Mouse (Mus musculus): ENCODE data around the gene Hoxb5.
A peak's percentile ranks its signal among the peaks of the same experiment; 100 is the strongest.

Hoxb5 gene

DNA sequence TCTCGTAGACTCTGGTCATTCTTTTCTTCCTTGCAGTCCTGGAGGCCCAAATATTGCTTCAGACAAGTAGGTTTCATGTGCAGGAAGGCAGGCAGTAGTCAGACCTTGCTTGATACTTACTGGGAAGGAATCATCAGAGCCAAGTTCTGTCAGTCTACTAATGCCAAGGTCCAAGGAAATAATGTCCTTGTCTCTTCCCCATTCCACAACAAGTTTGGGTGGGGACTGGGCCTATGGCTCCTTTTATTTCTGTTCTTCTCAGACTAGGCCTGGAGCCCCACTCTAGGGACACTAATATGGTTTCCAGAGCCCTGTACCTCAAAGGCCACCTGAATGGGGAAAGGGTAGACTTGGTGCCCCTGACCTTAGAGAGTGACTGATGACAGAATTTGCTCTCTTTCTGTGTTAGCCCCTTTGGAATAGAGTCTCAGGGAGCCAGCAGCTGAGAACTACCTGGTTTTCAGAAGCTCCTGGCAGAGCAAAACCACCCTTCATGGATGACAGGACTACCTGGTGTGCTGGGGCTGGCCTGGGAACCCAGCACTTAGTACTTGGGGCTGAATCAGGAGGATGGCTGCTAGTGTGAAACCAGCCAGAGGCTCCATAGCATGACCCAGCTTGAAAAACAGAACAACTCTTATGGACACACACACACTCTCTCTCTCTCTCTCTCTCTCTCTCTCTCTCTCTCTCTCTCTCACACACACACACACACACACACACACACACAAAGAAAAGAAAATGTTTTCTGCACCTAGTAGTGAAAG is 14.5 kb upstream of the Hoxb5 start:
- no peak for DNase-seq

DNA sequence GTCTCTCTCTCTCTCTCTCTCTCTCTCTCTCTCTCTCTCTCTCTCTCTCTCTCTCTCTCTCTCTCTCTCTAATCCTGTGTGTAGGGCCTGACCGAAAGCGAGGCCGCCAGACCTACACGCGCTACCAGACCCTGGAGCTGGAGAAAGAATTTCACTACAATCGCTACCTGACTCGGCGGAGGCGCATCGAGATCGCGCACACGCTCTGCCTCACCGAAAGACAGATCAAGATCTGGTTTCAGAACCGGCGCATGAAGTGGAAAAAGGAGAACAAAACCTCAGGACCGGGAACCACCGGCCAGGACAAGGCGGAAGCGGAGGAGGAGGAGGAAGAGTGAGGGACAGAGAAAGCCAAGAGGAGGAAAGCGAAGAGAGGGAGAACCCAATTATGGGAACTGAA is 13.8 kb upstream of the Hoxb5 start:
- DNase-seq, result no peak

DNA sequence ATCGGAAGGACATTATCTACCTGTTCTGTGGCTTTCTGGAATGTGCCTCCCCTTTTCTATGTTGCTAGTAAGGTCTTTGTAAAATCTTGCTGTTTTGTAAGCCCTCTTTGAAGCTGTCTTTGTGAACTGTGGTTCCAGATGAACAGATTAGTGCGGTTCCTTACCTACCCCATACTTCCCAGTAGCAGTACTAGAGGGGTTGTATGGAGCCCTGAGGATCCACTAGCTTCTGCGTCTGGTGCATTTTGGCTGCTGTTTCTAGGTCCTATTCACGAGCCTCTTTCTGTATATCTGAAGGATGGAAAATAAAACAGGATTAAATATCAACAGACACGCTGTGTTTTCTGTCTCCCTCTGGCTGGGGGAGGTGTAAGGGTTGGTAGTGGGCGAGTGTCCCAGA is 13.3 kb upstream of the Hoxb5 start:
- no peak for DNase-seq

DNA sequence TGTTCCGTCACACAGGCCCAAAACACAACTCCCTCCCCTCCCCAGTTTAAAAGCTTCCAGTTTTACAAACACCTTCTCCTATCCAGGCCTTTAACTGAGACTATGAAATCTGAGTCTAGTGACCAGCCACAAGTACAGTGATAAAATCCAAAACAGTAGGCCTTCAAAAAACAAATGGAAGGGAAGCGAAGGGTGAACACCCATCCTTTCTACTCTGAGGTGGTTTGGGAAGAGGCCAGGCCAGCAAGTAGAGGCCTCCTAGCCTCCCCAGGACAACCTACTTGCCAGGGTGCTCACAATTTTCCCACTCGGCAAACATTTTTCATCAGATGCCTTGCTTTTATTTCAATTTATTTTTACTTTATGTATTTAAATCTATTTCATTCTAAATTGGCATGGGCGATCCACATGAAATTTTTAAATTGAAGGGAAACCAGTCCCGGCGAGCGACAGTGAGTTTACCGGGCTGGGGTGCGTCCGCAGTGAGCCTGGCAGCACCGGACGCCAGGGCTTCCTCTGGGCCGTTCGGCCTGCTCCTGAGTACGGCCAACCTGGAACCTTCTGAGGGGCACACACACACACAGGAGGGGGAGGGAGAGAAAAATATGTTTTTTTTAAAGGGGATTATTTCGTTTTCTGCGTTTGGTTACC is 12.3 kb upstream of the Hoxb5 start:
- DNase-seq, result no peak

DNA sequence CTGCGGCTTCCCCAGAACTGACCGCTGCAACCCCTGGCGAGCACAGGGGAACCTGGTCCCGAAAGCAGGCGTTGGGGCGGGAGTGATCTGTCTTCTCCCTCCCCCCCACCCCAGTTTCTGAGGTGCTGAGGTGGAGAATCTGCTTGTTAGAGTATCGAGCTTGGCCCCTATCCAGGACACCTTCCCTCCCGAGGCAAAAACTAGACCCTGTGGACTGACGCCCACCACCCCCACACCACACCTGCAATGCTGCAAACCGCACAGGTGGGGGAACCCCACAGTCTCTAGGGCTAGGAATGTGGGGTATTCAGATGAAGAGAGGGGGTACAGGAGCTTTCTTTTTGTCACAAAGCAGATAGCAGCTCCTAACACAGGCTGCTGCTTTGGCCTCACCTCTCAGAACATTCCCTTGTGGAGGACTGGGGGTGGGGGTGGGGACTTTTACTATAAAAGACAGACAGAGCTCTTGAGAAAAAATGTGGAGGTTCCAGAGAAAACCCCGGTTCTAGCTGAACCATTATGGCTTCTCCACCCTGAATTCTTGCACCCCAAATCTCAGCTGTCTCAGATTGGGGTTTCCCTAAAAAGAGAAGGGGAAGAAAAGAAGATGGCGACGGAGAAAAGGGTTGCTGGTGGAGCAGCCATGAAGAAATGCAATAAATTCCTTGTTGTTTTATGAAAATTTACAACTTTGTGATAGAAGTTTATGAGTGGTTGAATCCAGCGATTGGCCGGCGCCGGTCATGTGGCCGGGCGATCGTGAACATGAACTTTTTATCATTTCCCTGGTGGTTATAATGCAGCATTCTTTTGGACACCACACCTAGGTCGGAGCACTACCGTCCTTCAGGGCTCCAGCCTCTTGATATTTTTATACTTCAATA is 11.2 kb upstream of the Hoxb5 start, which contains the start of gene Hoxb6:
Gene Hoxb6, plus strand, starts transcription at position 796 of the 884 bp plus-strand sequence.
- DNase-seq, result no peak

DNA sequence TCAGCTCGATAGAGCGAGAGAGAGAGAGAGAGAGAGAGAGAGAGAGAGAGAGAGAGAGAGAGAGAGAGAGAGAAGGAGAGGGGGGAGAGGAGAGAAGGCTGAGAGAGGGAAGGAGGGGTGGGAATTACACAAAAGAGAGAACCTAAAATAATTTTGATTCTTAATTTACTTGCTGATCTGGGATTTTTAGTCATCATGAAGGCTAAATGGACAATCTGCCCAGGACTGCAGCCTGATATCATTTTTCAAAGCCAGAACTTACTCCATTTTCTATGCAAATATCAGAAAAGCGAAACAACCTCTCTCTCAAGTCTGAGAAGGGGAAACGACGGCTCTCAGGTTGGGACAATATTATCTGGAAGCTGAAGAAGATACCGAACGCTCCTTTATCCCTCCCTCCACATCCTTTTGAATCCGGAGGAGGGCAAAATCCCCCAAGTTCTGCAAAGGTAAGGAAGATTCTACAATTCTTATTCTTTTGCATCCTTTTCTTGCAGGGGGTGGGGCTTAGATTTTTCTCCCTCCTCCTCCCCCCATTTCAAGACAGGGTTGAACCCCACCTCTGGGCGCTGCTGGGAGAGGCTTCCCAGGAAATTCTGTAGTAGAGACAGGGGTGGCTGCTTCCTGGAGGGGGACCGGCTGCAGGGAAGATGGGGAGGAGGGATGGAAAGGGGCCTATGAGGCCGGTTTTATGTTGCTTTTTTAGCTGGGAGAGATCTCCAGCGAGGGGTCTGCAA is 10.4 kb upstream of the Hoxb5 start:
- no peak for DNase-seq

DNA sequence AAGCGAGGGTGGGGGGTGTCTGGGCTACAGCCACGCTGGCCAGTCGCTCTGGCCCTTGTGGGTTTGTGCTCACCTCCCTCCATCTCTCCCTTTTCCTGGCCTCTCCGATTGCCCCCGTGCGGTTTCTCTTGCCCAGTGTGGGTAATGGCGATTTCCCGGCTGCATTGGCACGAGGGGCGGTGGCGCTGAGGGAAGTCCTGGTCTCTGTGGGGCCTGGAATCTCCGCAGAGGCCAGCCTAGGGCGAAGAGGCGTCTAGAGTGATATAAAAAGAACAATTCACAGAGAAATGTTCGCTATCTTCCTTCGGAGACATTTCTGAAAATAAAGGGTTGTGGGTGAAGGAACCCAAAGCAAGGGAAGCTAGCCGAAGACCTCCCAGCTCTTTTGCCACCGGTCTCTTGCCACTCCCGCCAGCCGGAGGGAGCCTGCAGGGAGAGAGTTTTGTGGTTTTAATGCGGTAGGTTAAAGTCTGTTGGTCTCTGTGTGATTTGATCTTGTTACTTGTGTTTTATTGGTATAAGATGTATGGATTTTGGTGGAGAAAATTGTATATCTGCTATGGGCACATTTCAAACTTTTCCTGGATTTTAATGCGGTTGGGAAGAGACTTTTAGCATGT is 9.7 kb upstream of the Hoxb5 start:
- DNase-seq, result no peak

DNA sequence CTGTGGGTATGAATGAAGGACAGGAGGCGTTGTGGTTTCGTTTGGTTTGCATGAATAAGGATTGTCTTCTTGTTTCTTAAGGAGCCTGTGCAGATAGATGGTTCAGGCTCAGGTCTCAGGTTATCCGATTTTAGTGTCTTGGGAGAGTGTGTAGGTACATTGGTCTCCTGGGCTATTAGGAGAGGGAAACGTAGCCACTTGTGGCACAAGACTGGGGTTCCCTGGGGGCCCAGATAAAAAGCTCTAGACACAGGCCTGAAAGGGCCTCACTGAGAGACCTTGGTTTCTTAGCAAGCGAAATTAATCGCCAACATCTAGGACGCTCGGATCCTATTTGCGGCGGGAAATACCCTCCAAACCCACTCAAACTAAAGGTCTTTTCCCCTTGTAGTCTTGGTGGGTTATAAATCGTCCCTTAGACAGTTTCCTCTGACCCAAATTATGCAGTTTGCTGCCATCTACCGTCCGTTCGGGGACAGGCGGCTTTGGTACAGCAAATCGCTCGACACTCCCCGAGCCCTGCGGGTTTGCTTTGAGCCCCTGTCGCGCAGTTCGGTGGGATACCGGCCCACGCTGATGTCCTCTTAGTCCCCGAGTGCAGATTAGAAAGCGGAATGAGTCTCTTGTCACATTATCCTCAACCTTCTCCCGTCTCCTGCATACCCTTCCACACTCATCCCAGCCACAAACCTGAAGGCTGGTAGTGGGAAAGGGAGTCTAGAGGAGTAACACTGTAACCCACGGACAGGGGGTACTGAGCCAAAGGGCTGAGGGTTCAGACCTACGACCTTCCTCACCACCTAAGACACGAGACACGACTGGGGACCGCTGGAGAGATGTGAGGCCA is 8.7 kb upstream of the Hoxb5 start:
- DNase-seq, result peak; percentile 70 to 77

DNA sequence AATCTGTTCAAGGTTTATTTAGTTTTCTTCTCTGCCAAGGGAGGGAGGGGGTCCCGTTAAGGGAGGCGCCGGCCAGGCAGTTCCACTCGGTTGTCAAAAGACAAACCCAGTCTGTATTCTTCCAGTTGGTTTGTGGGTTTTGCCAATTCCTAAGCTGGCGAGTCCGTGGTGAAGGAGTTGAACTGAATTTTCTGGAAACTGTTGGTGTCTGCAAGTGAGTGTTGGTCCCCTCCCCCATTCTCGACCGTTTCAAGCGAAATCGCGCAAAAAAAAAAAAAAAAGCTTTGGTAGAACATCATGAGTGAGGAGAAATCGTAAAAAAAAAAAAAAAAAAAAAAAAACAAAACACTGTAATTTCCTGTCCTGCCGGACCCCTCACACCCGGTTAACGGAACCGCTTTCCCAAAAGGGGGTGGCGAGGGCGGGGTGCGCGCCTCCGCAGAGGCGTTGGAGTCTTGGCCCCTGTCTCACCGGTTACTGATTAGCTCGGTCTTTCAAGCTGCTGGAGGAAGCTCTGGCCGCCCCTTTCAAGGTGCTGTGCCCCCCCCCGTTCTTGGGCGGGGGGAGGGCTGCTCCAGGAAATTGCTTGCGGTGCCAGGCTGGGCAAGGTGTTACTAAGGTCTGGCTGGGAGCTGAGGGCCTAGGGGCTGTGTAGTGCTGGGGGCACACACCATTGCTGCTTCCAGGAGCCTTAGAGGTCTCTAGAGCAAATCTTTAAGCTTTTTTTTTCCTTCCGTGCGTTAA is 7.9 kb upstream of the Hoxb5 start:
- DNase-seq, result no peak

DNA sequence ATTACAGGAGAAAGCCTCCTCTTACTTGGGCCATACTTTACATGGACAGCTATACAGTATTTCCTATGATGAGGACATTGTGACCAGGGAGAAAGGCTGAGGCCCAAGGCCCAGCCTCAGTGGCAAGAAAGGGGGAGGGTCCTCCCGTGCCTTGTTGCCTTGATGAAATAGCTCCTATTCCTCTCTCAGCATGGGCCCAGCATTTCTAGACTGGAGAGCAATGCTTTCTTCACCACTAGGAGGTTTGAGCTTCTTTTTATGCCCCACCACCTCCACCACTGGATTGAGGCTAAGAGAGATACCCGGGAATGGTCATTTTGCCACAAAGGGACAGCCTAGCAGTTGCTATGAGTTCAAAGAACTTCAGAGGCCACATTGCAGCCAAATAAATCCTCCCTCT is 6.1 kb upstream of the Hoxb5 start:
- no peak for DNase-seq

DNA sequence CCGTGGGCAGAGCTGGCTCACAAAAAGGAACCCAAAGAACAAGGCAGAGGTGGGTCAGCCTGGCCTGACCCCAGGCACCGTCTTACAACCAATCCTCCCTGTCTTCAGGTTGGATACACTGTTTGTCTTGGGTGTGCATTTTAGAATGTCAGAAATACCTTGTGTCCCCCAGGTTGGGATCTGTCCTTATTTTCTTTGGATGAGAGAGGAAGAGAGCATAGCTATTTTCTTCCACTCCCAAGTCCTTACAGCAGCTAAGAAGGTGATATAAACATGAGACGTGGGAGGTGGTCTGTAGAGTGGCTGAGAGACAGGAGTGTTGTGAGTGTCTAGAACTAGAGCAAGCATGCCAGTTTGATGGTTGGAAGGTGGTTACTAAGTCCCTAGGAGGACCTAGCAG is 5.7 kb upstream of the Hoxb5 start:
- DNase-seq, result no peak

DNA sequence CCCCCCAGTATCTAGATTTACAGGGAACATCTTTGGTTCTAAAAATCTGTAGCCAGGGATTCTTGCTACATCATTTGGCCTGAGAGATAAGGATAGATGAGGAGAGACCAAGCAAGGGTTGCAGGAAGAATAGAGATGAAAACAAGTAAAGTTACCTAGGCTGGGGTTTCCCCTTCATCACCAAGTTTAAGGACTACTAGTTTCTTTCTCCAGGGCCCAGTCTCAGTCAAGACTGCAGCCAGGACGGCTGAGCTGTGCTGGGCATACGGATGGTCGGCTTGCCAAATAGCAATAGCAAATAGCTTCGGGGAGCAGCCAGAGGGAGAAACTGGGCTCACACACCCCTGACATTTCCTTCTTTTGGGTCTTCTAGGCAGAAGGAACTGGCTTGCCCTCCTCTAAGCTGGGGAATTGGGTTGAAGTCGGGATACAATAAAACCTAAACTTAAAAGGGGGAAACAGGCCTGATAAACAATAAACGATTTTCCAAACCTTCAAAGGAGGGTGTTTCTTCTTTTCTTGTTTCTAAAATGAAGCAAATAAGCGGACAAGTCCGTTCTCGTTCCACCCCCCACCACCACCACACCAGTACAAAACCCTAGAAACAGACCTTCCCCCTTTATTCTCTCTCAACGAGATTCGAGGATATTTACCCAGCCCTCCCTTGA is 5.0 kb upstream of the Hoxb5 start:
- DNase-seq, result no peak

DNA sequence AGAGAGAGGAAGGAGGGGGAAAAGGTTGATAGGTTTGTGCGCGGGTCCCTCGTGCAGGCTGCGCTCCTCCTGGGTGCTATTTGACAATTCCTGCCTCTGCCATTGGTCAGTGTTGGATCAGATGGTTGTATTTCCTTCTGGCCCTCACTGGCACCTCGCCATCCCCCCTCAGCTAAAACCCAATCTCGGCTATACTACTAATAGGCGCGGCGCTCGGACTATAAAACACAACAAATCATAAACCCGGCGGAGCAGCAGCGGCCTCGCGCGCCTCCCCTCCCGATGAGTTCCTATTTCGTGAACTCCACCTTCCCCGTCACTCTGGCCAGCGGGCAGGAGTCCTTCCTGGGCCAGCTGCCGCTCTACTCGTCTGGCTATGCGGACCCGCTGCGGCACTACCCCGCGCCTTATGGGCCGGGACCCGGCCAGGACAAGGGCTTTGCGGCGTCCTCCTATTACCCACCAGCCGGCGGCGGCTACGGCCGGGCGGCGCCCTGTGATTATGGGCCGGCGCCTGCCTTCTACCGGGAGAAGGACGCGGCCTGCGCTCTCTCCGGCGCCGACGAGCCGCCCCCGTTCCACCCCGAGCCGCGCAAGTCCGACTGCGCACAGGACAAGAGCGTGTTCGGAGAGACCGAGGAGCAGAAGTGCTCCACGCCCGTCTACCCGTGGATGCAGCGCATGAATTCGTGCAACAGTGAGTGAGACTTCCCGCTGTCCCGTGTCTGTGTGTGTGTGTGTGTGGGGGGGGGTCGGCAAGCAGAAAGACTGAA is 4.1 kb upstream of the Hoxb5 start:
- no peak for DNase-seq

DNA sequence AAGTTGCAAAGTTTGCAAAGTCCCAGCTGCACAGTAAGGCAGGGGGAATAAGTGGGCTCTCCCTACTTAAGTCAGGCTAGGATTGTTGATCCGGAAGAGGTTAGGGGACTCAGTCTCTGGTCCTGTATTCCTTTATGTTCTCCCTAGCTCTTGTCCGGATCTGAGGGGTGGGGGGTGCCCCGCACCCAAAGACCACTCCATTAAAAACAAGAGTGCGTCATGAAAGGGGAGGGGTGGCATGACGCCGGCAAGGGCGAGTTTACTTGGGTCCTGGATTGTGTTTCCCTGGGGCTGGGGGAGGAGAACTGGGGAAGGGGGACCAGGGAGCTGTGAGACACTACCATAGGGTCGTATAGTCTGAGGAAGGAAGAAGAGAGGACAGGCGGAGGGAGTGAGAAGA is 3.4 kb upstream of the Hoxb5 start:
- no peak for DNase-seq

DNA sequence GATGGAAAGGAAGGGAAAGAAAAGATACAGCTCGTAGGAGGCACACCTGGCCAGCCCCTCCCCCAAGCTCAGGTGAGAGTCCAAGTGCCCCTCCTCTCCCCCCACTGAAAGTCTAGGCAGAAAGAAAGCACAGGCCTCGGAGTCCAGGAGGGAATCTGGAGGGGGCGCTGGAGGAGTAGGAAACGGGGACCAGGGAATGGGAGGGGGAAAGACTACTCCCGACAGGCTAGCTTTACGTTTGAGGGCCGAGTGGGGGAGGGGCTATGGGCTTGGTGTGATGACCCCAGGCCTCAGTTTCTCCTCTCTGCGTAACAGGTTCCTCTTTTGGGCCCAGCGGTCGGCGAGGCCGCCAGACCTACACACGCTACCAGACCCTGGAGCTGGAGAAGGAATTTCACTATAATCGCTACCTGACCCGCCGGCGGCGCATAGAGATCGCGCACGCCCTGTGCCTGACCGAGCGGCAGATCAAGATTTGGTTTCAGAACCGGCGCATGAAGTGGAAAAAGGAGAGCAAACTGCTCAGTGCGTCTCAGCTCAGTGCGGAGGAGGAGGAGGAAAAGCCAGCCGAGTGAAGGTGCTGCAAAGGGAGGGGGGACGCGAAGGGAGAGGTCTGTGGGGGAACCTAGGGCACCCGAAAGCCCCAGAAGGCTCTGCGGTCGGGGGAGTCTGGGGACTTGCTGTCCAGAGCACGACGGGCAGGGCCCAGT is 2.6 kb upstream of the Hoxb5 start:
- DNase-seq, result no peak

DNA sequence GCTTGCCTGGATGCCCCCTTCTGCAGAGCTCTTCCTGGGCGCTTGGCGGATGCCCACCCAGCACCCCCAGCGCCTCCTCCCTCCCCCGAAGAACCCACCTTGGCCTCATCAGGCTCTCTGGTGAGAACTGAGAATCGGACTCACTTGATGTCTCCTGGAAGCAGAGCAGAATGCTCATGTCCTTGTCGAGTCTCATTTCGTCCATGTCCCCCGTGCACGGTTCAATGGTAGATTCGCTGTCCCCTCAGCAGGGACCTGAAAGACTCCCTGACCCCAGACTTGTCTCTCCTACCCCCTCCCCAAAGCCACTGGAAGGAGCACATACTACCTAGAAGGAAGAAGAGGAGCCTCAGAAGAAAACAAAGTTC is 2.1 kb upstream of the Hoxb5 start:
- no peak for DNase-seq

DNA sequence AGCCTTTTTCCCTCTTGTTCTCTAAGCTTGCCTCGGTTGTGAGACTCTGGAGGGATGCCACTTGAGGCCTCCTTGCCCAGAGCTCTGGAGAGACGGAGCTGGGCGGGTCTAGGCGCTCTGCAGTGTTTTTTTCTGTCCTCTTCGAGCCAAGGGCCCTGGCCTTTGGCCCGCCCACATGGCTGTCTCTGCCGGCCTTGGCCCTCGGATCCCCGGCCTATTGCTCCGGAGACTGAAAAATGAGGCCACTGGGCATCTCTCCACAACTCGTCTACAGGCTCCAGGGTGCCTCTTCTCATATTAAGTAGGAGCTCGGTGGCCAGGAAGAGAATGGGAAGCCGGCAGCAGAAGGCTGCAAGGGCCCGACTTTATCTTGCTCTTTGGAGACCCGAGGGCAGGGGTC is 1.3 kb upstream of the Hoxb5 start:
- DNase-seq, result no peak

DNA sequence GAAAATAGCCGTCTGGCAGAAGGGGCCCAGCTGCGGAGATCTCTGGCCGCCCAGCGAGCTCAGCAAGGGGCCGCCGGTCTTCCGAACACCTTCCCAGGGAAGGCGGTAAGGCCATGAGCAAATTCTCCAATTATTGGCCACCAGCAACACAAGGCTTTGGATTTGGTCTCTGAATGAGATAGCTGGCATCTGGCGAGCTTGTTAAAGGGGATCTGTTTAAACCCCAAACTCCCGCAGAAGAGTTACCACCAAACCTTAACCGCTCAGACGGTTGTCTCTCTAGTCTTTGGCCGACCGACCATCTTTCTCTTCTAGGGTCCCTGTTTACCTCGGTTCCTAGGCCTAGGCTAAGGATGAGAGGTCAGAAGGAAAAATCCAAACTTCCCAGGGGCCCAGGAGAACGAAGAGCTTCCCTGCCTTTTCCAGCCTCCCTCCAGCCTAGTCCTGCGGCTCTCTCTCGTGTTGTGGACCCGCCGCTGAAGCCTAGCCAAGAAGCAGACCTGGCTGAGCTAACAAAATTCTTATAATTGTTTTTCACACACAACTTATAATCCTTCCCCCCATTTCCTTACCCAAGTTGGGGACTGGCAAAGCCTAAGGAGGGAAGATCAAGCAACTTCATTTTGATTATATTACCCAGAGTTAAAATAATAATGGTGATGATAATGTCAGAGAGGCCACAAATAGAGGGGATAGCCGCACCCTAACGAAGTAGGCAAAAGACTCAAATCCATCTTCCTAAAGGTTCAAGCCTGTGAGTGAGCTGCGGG is 570 bp upstream of the Hoxb5 start:
- DNase-seq, result no peak

All from thymus, postnatal 36 days (tissue).